Mouse (Mus musculus): ENCODE results near the gene Sox6.
A peak's percentile ranks its signal among the peaks of the same experiment; 100 is the strongest.
"Not testable (repeated sequence)": the region's sequence is repeated elsewhere in the genome, so short reads cannot be mapped to it uniquely, and the experiment has no call there.

The Sox6 gene

GRCm38 (mm10) chr7:115663399-115663798 lies 375.2 kb downstream of the Sox6 start:
- DNase-seq (ENCODE audit: low spot score in 2 of 2), result no peak

GRCm38 (mm10) chr7:115662121-115662520 lies 376.5 kb downstream of the Sox6 start:
- DNase-seq (ENCODE audit: low spot score in 2 of 2), result no peak

- DNase-seq (ENCODE audit: low spot score in 2 of 2), result no peak
Observed at GRCm38 (mm10) chr7:115646696-115647095, 391.9 kb downstream of the Sox6 start.

DNA sequence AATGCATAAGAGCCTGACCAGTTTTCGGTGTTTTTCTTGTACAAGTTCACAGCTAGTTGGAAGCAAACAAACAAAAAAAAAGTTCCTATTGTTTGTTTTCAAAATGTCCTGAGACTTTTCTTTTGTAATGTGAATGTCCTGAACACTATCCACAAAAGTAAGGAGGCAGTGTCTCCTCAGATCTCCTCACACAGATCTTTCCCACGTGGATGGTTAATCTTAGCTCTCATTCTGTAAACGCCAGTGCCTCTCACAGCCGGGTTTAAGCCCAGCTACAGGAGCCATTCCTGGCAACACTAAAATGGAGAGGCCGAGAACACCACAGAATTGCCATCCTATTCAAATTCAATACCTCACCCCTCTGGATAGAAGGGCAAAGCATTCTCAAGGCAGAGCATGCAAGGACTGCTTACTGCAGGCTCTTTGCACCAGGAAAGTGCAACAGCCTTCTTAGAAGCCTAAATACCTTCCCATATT lies 392.6 kb downstream of the Sox6 start:
- DNase-seq (ENCODE audit: low spot score in 2 of 2), result peak in 1 of 2 experiments; percentile 9

DNA sequence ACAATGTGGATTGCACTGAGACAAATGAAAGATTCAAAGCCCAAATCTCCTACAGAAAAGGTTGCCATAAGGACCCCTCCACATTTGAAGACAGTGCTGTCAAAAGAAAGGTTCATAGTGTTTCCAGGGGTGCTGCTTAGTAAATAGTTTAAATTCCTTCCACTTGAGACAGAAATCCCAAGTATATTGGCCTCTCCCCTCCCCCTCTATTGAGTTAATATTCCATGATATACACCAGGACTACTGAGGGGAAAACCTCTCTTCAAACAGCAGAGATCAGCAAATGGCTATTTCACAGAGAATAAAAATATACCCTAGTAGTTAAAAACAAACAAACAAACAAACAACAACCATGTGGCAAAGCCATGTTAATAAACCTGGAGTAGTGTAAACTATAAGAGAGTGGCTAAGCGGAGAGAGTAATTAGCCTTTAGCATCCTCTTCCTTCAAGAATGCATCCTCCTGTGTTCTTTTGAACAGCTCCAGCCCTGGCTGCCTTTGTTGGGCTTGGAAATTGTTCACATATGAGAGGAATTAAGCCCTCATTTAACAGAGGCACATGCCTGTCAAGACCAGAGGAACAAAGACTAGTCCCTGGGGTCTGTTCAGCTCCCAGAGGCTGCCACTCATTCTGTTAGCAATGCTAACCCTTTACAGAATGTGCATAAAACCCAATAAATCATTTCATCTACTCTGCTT lies 393.2 kb downstream of the Sox6 start:
- DNase-seq (ENCODE audit: low spot score in 2 of 2), result no peak

- no peak for DNase-seq (ENCODE audit: low spot score in 2 of 2)
Observed at GRCm38 (mm10) chr7:115630691-115631090, 407.9 kb downstream of the Sox6 start.

DNA sequence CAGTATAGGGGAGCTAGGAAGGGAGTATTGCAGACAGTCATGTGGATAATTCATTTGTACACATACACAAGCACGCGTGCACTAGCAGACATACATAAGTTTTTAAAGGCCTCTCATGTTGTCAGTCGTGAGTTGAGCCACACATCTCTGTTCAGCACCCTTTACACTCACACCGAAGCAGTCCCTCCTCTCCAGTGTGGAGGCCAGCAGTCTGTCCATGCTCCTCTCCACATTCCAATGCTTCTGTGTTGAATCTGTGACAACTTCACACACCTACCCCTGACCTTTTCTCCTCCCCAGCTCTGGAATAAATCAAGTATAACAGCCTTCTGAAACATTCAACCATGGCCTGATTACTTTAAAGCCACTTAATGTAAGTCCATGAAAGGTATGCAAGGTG lies 408.3 kb downstream of the Sox6 start:
- no peak for DNase-seq (ENCODE audit: low spot score in 2 of 2)

GRCm38 (mm10) chr7:115628766-115629165 lies 409.8 kb downstream of the Sox6 start:
- no peak for DNase-seq (ENCODE audit: low spot score in 2 of 2)

DNA sequence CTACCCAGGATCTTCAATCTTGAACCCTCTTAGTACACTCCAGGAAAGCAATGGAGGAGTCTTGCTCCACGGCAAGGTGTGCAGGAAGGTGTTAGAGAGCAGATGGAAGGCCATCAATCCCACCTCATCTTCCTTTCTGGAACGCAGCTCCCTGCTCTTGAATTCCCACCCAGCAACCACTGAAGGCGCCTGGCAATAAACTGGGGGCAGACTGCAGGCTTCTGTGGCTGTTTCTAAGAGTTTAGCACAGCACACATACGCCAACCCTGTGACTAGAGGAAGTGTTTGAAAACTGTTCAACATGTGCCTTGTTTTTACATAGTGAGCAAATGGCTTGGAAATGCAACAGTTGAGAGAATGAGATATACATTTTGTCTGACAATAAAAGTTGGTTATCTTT lies 412.6 kb downstream of the Sox6 start:
- DNase-seq (ENCODE audit: low spot score in 2 of 2), result no peak

- DNase-seq (ENCODE audit: low spot score in 2 of 2), result no peak
Observed at GRCm38 (mm10) chr7:115624907-115625552, 413.6 kb downstream of the Sox6 start.

DNA sequence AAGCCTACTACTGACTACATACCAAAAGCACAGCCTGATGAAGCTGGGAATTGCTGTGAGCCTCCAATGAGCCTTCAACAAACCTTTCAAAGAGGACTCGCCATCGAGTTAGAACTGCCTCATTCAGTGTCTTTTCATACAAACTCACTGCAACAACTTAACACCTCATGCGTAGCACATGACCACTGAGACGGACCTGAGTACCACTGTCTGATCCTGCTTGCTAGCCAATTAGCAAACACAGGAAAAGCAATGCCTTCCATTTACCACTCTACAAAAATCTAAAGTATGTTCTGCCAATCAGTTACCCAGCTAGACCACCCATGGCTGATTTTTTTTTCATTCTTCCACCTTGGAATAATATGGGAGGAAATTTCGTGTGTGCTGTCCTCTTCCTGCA lies 414.1 kb downstream of the Sox6 start:
- no peak for DNase-seq (ENCODE audit: low spot score in 2 of 2)

DNA sequence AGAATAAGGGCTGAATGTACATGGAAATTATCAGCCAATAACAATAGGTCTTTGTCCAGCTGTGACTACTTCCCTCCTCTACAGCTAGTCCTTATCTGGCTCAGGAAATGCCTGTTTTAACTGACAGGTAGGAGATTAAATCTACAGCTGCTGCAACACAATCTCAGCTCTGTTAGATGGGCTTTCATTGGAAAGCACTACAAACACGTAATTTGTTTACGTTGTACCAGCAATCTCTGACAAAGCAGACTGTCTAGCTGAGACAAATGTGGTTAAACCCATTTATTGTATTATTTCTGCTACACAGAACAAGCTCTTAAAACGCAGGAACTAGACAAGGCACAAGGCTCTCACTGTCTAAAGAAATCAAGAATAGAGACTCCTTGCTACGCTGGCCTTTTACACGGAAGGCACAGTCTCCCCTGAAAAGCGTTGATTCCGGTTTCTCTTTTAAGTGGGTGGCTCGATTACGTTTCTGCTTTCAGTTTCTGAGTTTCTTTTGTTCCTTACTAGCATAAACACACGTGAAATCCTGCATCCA lies 422.8 kb downstream of the Sox6 start:
- no peak for DNase-seq (ENCODE audit: low spot score in 2 of 2)

GRCm38 (mm10) chr7:115607485-115607884 lies 431.1 kb downstream of the Sox6 start:
- no peak for DNase-seq (ENCODE audit: low spot score in 2 of 2)

- DNase-seq (ENCODE audit: low spot score in 2 of 2), result not testable (repeated sequence)
Observed at GRCm38 (mm10) chr7:115606125-115606524, 432.5 kb downstream of the Sox6 start.

GRCm38 (mm10) chr7:115604883-115605282 lies 433.7 kb downstream of the Sox6 start:
- no peak for DNase-seq (ENCODE audit: low spot score in 2 of 2)

DNA sequence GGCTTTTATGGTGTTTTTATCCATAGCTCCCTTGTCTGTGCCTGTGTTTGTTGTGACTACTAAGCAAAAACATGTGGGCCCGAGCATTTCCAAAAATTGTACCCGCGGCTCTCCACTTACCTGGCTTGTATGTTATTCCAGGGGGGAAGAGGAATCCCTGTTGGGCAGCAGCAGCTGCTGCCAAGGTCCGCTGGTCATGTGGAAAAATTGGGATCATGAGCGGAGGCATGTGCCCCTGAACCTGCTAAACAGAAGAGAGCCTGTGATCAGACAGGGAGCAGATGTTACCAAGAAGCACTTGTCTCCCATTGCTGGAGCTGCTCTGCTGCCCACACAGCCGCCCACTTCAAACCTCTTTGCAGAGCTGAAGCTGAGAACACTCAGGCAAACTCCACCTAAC lies 441.2 kb downstream of the Sox6 start:
- no peak for DNase-seq (ENCODE audit: low spot score in 2 of 2)

GRCm38 (mm10) chr7:115580461-115580860 lies 458.1 kb downstream of the Sox6 start:
- no peak for DNase-seq (ENCODE audit: low spot score in 2 of 2)

- no peak for DNase-seq (ENCODE audit: low spot score in 2 of 2)
Observed at GRCm38 (mm10) chr7:115579826-115580225, 458.8 kb downstream of the Sox6 start.

- DNase-seq (ENCODE audit: low spot score in 2 of 2), result no peak
Observed at GRCm38 (mm10) chr7:115576387-115576786, 462.2 kb downstream of the Sox6 start.

- no peak for DNase-seq (ENCODE audit: low spot score in 2 of 2)
Observed at GRCm38 (mm10) chr7:115574834-115575233, 463.8 kb downstream of the Sox6 start.

DNA sequence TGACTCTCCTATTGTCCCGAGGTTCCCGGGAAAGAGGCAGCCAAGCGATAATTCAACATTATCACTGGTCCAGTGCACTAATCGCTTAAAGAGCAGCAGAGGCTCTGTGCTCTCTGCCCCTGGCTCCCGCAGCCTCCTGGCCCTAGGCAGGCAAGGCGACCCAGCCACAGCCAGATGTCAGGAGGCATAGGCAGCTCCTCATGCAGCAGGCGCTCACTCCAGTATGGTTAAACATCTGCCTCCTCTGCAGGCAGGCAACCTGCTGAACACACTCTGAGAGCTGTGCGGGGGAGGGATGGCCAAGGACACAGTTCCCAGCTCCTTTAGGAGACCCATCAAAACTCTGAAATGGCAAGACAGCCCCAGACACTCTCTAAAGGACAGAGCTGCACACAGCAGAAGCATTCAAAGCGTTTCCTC lies 469.8 kb downstream of the Sox6 start:
- no peak for DNase-seq (ENCODE audit: low spot score in 2 of 2)

GRCm38 (mm10) chr7:115568301-115568700 lies 470.3 kb downstream of the Sox6 start:
- DNase-seq (ENCODE audit: low spot score in 2 of 2), result no peak

DNA sequence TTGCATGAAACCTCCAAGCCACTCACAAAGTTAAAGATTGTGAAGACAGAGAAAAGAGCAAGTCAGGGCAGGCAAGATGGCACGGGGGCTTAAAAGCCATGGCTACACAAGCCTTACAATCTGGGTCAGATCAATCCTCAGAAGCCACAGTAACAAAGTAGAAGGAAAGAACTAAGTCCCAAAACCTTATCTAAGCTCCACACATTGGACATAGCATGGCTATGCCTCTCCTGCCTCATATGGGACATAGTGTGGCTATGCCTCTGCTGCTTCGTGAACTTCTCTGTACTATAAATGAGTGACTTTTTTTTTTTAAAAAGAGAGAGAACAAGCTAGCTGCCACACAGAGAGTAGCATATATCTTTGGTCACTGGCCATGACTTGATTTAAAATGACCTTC lies 471.8 kb downstream of the Sox6 start:
- DNase-seq (ENCODE audit: low spot score in 2 of 2), result no peak
